Mouse (Mus musculus): ENCODE data around the gene Adcy3.

DNA sequence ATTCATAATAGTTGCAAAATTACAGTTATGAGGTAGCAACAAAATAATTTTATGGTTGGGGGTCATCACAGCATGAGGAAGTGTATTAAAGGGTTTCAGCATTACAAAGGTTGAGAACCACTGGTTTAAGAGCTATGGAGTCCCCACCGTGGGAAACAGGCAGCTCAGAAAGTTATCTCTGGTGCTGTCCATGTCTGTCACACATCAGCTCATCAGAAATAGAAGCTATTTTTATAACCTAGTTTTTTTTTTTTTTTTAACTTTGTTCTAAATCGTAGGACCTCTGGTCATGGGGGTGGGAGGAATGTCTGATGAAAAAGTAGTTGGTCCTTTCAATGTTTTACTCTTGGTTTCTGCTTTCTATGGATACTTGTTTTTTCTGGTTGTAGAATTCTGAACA is 110.9 kb downstream of the Adcy3 start:
- TF ChIP-seq CTCF (IDR thresholded peaks at IDR 0.05): no peak
- TF ChIP-seq POLR2A (IDR thresholded peaks at IDR 0.05; ENCODE audit: insufficient read depth, low read depth, low read length): no peak

Data from heart, adult 2 months (tissue).